Mouse (Mus musculus) ES-E14 (cell line): ENCODE results near the gene Arhgef1. TPM values are rescaled to one million over a fixed set of nuclear protein-coding genes. Genes with fewer than 3 reads are reported as not detected.
A peak's percentile ranks its signal among the peaks of the same experiment; 100 is the strongest.

Experiments
- DNase-seq: peaks from one replicate; pipeline ENCODE4 v3.0.0-alpha.2; 2013; ENCODE audit warnings: low read depth, low spot score
- H3K27ac ChIP-seq: 2 replicates; pipeline ENCODE4 v1.5.1; 2012; ENCODE audit warnings: low read depth, mild to moderate bottlenecking, low read length, moderate library complexity, mixed read lengths; ENCODE audit not compliant: poor library complexity, insufficient read depth, severe bottlenecking
- H3K36me3 ChIP-seq: 2 replicates; pipeline ENCODE4 v1.6.1; 2012; ENCODE audit warnings: mild to moderate bottlenecking, low read length, moderate library complexity, mixed read lengths; ENCODE audit not compliant: control insufficient read depth, poor library complexity, insufficient read depth, severe bottlenecking
- H3K4me1 ChIP-seq, 2 experiments: fragments of 150-350 bp in 1 of 2; sonication (generic) in 1 of 2; 2 replicates each; pipeline ENCODE4 v1.6.1; 2012; ENCODE audit warnings: low read length in 2 of 2, mild to moderate bottlenecking in 1 of 2, mixed read lengths in 1 of 2; ENCODE audit not compliant: control insufficient read depth in 2 of 2, insufficient read depth in 2 of 2, poor library complexity in 1 of 2
- H3K4me3 ChIP-seq, 2 experiments: fragments of 150-350 bp in 1 of 2; sonication (generic) in 1 of 2; 2 replicates each; pipeline ENCODE4 v1.5.1; 2012; ENCODE audit warnings: low read length in 2 of 2, low read depth in 1 of 2, mild to moderate bottlenecking in 1 of 2, mixed read lengths in 1 of 2; ENCODE audit not compliant: insufficient read depth in 1 of 2, poor library complexity in 1 of 2, severe bottlenecking in 1 of 2
- H3K9ac ChIP-seq: 2 replicates; pipeline ENCODE4 v1.6.1; 2012; ENCODE audit warnings: low read depth, mild to moderate bottlenecking, low read length, mixed read lengths; ENCODE audit not compliant: poor library complexity, insufficient read depth, severe bottlenecking
- H3K9me3 ChIP-seq: fragments of 150-350 bp; sonication (generic); 2 replicates; pipeline ENCODE4 v1.6.1; 2012; ENCODE audit warnings: low read depth, mild to moderate bottlenecking, low read length; ENCODE audit not compliant: control insufficient read depth, insufficient read depth
- CHD2 ChIP-seq: IDR thresholded peaks from 2 replicates; pipeline ENCODE4 v1.6.1; 2014; ENCODE audit warnings: mild to moderate bottlenecking, low read depth, low read length, inconsistent platforms
- HCFC1 ChIP-seq: IDR thresholded peaks from 2 replicates; pipeline ENCODE4 v1.6.1; 2012; ENCODE audit warnings: low read length, inconsistent platforms, borderline replicate concordance; ENCODE audit not compliant: insufficient read depth
- MAFK ChIP-seq: IDR thresholded peaks from 2 replicates; pipeline ENCODE4 v1.6.1; 2014; ENCODE audit warnings: mild to moderate bottlenecking, low read depth, low read length, inconsistent platforms; ENCODE audit not compliant: insufficient read depth
- ZC3H11A ChIP-seq: IDR thresholded peaks from 2 replicates; pipeline ENCODE4 v1.6.1; 2012; ENCODE audit warnings: low read depth, mild to moderate bottlenecking, inconsistent platforms, low read length, borderline replicate concordance
- ZNF384 ChIP-seq: IDR thresholded peaks from 2 replicates; pipeline ENCODE4 v1.6.1; 2012; ENCODE audit warnings: low read depth, low read length, inconsistent platforms
- in situ Hi-C, 2 experiments: fragments of 600-800 bp; cut with MboI; formaldehyde crosslinking; loops; one replicate each; pipeline ENCODE4 v1.15.1; 2025; ENCODE audit warnings: low sequenced_read_pairs in 2 of 2, inconsistent platforms in 1 of 2; ENCODE audit not compliant: unreplicated experiment in 2 of 2
- total RNA-seq: library from RNA; depleted of rRNA; stranded (reverse); fragments of 300-350 nt; gene quantifications from 2 replicates; pipeline ENCODE4 v1.2.3, GENCODE M21; 2012

Arhgef1 gene
- total RNA-seq, 1 experiment = 32.1 TPM

- no peaks in the 10 kb centered on the region for H3K36me3 ChIP-seq
- H3K4me3 ChIP-seq = no peak overlapping the region
- in situ Hi-C loops = no loop called here
- peaks cover 0 to 35% of the 10 kb centered on the region in 2 experiments; a peak in 2 of 4 replicates for H3K4me1 ChIP-seq
- TF ChIP-seq CHD2 = no peak
- no peak for TF ChIP-seq ZC3H11A
- TF ChIP-seq ZNF384 = no peak
- TF ChIP-seq MAFK = no peak
- TF ChIP-seq HCFC1 = no peak
- no peak overlapping the region for H3K27ac ChIP-seq
- no peaks in the 10 kb centered on the region for H3K9me3 ChIP-seq
- peak; percentile 57 for DNase-seq
- H3K9ac ChIP-seq = no peak overlapping the region
These were observed 44.8 kb downstream of the Arhgef1 start for GRCm38 (mm10) chr7:24947316-24948048.

- TF ChIP-seq MAFK = no peak
- TF ChIP-seq ZC3H11A = no peak
- no peak for TF ChIP-seq CHD2
- no peak for TF ChIP-seq ZNF384
- TF ChIP-seq HCFC1 = no peak
- H3K9me3 ChIP-seq = no peaks in the 10 kb centered on the region
- H3K27ac ChIP-seq = no peak overlapping the region
- H3K4me1 ChIP-seq = peaks cover 0 to 33% of the 10 kb centered on the region in 2 experiments; a peak in 2 of 4 replicates
- in situ Hi-C loops = no loop called here
- H3K36me3 ChIP-seq = no peaks in the 10 kb centered on the region
- no peak overlapping the region for H3K9ac ChIP-seq
- no peak for DNase-seq
- no peak overlapping the region for H3K4me3 ChIP-seq
These were observed 46.1 kb downstream of the Arhgef1 start for GRCm38 (mm10) chr7:24948774-24949173.

GRCm38 (mm10) chr7:24949958-24950623, 47.4 kb downstream of the Arhgef1 start:
- Histone ChIP-seq H3K36me3 (no peaks in the 10 kb centered on the region), H3K9me3 (no peaks in the 10 kb centered on the region), H3K4me3 (no peak overlapping the region), H3K27ac (no peak overlapping the region), H3K9ac (no peak overlapping the region), H3K4me1 (peaks cover 0 to 29% of the 10 kb centered on the region in 2 experiments; a peak in 2 of 4 replicates)
- TF ChIP-seq CHD2 = no peak
- peak; percentile 32; the same call in 1 of the 2 replicates for TF ChIP-seq ZC3H11A
- DNase-seq = peak; percentile 79
- in situ Hi-C loops = loop anchor here in 1 of 2 experiments (25.0 kb wide), 1 partner anchor 338 kb away; the partner anchor contains the start of gene Phldb3

- TF ChIP-seq ZC3H11A (no peak), CHD2 (no peak), HCFC1 (no peak), ZNF384 (no peak), MAFK (no peak)
- no peaks in the 10 kb centered on the region for H3K9me3 ChIP-seq
- no peak for DNase-seq
- in situ Hi-C loops = loop anchor here in 1 of 2 experiments (25.0 kb wide), 1 partner anchor 342 kb away; the partner anchor contains the start of gene Phldb3
- H3K4me3 ChIP-seq = peak overlapping the region; percentile 33 to 45; a peak in 2 of 4 replicates
- H3K9ac ChIP-seq = peak overlapping the region; percentile 52; the same call in 1 of the 2 replicates
- H3K36me3 ChIP-seq = no peaks in the 10 kb centered on the region
- H3K4me1 ChIP-seq = peaks cover 0 to 9% of the 10 kb centered on the region in 2 experiments; a peak in 2 of 4 replicates
- no peak overlapping the region for H3K27ac ChIP-seq
These were observed 51.3 kb downstream of the Arhgef1 start for GRCm38 (mm10) chr7:24953966-24954365.
